Mouse (Mus musculus): ENCODE measurements around the gene Tmem91.

DNA sequence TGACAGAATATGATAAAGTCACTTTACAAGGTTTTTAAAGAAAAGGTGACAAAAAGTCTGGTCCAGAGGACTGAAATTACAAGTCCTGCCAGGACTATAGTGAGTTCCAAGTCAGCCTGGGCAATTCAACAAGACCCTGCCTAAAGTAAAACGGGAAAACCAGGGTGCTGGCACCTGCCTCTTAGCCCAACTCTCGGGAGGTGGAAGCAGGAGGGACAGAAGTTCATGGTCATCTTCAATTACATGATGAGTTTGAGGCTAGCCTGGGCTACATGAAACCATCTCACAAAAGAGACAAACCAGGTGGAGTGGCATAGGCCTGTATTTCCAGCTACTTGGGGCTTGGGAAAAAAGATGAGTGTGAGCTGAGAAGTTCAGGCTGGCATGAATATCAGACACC, 3.3 kb downstream of the Tmem91 start:
- TF ChIP-seq MAX (IDR thresholded peaks at IDR 0.05) (no peak), CTCF (IDR thresholded peaks at IDR 0.05; ENCODE audit: control insufficient read depth, insufficient read depth, insufficient read length) (no peak), MYOG (IDR thresholded peaks at IDR 0.05; ENCODE audit: control insufficient read depth, extremely low read depth, insufficient read length) (no peak), USF1 (IDR thresholded peaks at IDR 0.05; ENCODE audit: low read depth) (no peak), CEBPB (IDR thresholded peaks at IDR 0.05; ENCODE audit: low read depth) (no peak), MYOD1 (IDR thresholded peaks at IDR 0.05; ENCODE audit: control insufficient read depth, insufficient read length, low read depth) (no peak), FOSL1 (IDR thresholded peaks at IDR 0.05; ENCODE audit: insufficient read depth, low read length, poor library complexity, severe bottlenecking) (no peak)
